Mouse (Mus musculus): ENCODE results near the gene Eml2. TPM values are rescaled to one million over a fixed set of nuclear protein-coding genes. Genes with fewer than 3 reads are reported as not detected.

Eml2 gene
- 10 to 100 TPM; 21.8 to 28.3 TPM for polyA plus RNA-seq (2017; shearing (Covaris generic))

GRCm38 (mm10) chr7:19175708-19176515 lies at the start of gene Eml2:
Gene Eml2, plus strand, starts transcription at chr7:19176421.

GRCm38 (mm10) chr7:19148875-19149541 lies 27.2 kb upstream of the Eml2 start, which contains the start of gene Qpctl:
Gene Qpctl, minus strand, starts transcription at chr7:19149291.

GRCm38 (mm10) chr7:19149626-19150025 lies 26.6 kb upstream of the Eml2 start, which contains the start of gene Snrpd2:
Gene Snrpd2, plus strand, starts transcription at chr7:19149722.

GRCm38 (mm10) chr7:19165656-19166423 lies 10.4 kb upstream of the Eml2 start, which contains the start of gene Gipr:
Gene Gipr, minus strand, starts transcription at chr7:19166127.

GRCm38 (mm10) chr7:19211996-19212755 lies 36.0 kb downstream of the Eml2 start, which contains the start of gene Gpr4:
Gene Gpr4, plus strand, starts transcription at chr7:19212538.

GRCm38 (mm10) chr7:19227883-19228792 lies 51.9 kb downstream of the Eml2 start, which contains the start of gene Opa3:
Gene Opa3, plus strand, starts transcription at chr7:19228334.

Other genes with a start within 250 kb of the Eml2 start
- gene Nanos2, start 189.0 kb upstream of the Eml2 start, polyA plus RNA-seq (2017; shearing (Covaris generic)): under 1 TPM in 1 of 2 experiments, not detected in 1; 0.23 TPM
- 1 to 10 TPM; 5.2 to 9.4 TPM for gene Mypop, start 185.2 kb upstream of the Eml2 start, polyA plus RNA-seq (2017; shearing (Covaris generic))
- 10 to 100 TPM; 36.4 to 40.1 TPM for gene Irf2bp1, start 172.4 kb upstream of the Eml2 start, polyA plus RNA-seq (2017; shearing (Covaris generic))
- not detected for gene Foxa3, start 152.9 kb upstream of the Eml2 start, polyA plus RNA-seq (2017; shearing (Covaris generic))
- gene Sympk, start 152.0 kb upstream of the Eml2 start, polyA plus RNA-seq (2017; shearing (Covaris generic)): 10 to 100 TPM; 18.4 to 25.8 TPM
- not detected for gene Rsph6a, start 121.7 kb upstream of the Eml2 start, polyA plus RNA-seq (2017; shearing (Covaris generic))
- gene Dmwd, start 100.2 kb upstream of the Eml2 start, polyA plus RNA-seq (2017; shearing (Covaris generic)): 1 to 10 TPM in 1 of 2 experiments, under 1 TPM in 1; 0.13 to 1.2 TPM
- under 1 TPM in 1 of 2 experiments, not detected in 1; 0.23 TPM for gene Dmpk, start 92.6 kb upstream of the Eml2 start, polyA plus RNA-seq (2017; shearing (Covaris generic))
- gene Six5, start 81.8 kb upstream of the Eml2 start, polyA plus RNA-seq (2017; shearing (Covaris generic)): under 1 TPM in 1 of 2 experiments, not detected in 1; 0.61 TPM
- not detected for gene Gm4969, start 58.1 kb upstream of the Eml2 start, polyA plus RNA-seq (2017; shearing (Covaris generic))
- gene Fbxo46, start 56.6 kb upstream of the Eml2 start, polyA plus RNA-seq (2017; shearing (Covaris generic)): 10 to 100 TPM in 1 of 2 experiments, 1 to 10 TPM in 1; 9.4 to 18.5 TPM
- gene Qpctl, start 27.1 kb upstream of the Eml2 start, polyA plus RNA-seq (2017; shearing (Covaris generic)): 10 to 100 TPM in 1 of 2 experiments, 1 to 10 TPM in 1; 9.8 to 10.7 TPM
- 10 to 100 TPM; 43.7 to 53.5 TPM for gene Snrpd2, start 26.7 kb upstream of the Eml2 start, polyA plus RNA-seq (2017; shearing (Covaris generic))
- gene Gipr, start 10.3 kb upstream of the Eml2 start, polyA plus RNA-seq (2017; shearing (Covaris generic)): under 1 TPM in 1 of 2 experiments, not detected in 1; 0.37 TPM
- under 1 TPM; 0.16 to 0.17 TPM for gene Gpr4, start 36.1 kb downstream of the Eml2 start, polyA plus RNA-seq (2017; shearing (Covaris generic))
- gene Opa3, start 51.9 kb downstream of the Eml2 start, polyA plus RNA-seq (2017; shearing (Covaris generic)): 10 to 100 TPM; 17.5 to 19.0 TPM
- gene Vasp, start 95.4 kb downstream of the Eml2 start, polyA plus RNA-seq (2017; shearing (Covaris generic)): 100 to 1,000 TPM; 246 to 417 TPM
- gene Ppm1n, start 103.6 kb downstream of the Eml2 start, polyA plus RNA-seq (2017; shearing (Covaris generic)): 1 to 10 TPM in 1 of 2 experiments, under 1 TPM in 1; 0.77 to 7.4 TPM
- gene Rtn2, start 106.2 kb downstream of the Eml2 start, polyA plus RNA-seq (2017; shearing (Covaris generic)): under 1 TPM; 0.25 to 0.48 TPM
- gene Fosb, start 133.6 kb downstream of the Eml2 start, polyA plus RNA-seq (2017; shearing (Covaris generic)): 1 to 10 TPM in 1 of 2 experiments, under 1 TPM in 1; 0.52 to 1.4 TPM
- 10 to 100 TPM; 74.5 to 80.7 TPM for gene Ercc1, start 168.4 kb downstream of the Eml2 start, polyA plus RNA-seq (2017; shearing (Covaris generic))
- 10 to 100 TPM; 10.2 to 19.7 TPM for gene Cd3eap, start 183.1 kb downstream of the Eml2 start, polyA plus RNA-seq (2017; shearing (Covaris generic))
- gene Ppp1r13l, start 183.3 kb downstream of the Eml2 start, polyA plus RNA-seq (2017; shearing (Covaris generic)): under 1 TPM; 0.32 to 0.49 TPM
- 1 to 10 TPM; 5.6 to 7.5 TPM for gene Ercc2, start 205.6 kb downstream of the Eml2 start, polyA plus RNA-seq (2017; shearing (Covaris generic))
- gene Klc3, start 227.7 kb downstream of the Eml2 start, polyA plus RNA-seq (2017; shearing (Covaris generic)): 10 to 100 TPM; 19.5 to 32.4 TPM
- gene Ckm, start 228.4 kb downstream of the Eml2 start, polyA plus RNA-seq (2017; shearing (Covaris generic)): not detected

Data from activated CD4-positive, CD25-positive, alpha-beta regulatory T cell (primary cell).